Mouse (Mus musculus): ENCODE measurements around the gene Kcnc3. TPM values are rescaled to one million over a fixed set of nuclear protein-coding genes. Genes with fewer than 3 reads are reported as not detected.
A peak's percentile ranks its signal among the peaks of the same experiment; 100 is the strongest.

Gene Kcnc3
- total RNA-seq, 2 experiments from 2014 or later = 3.0 to 3.6 TPM

GRCm38 (mm10) chr7:44572956-44573484 is 17.4 kb upstream of the Kcnc3 start:
- no peak for TF ChIP-seq CTCF (IDR thresholded peaks at IDR 0.05)
- no peak for DNase-seq
- intact Hi-C loops (cut with DNase I) = no loop called here
- no peak overlapping the region for H3K4me3 ChIP-seq
- H3K27ac ChIP-seq = no peak overlapping the region

GRCm38 (mm10) chr7:44576333-44576844 is 14.1 kb upstream of the Kcnc3 start:
- TF ChIP-seq CTCF (IDR thresholded peaks at IDR 0.05) = no peak; the same call in 1 of the 2 replicates

GRCm38 (mm10) chr7:44581637-44582036 is 8.8 kb upstream of the Kcnc3 start:
- H3K4me3 ChIP-seq = no peak overlapping the region
- DNase-seq = no peak
- no peak for TF ChIP-seq CTCF (IDR thresholded peaks at IDR 0.05)
- H3K27ac ChIP-seq = no peak overlapping the region
- intact Hi-C loops (cut with DNase I) = no loop called here

More at GRCm38 (mm10) chr7:44576333-44576844, 14.1 kb upstream of the Kcnc3 start:
- H3K4me3 ChIP-seq = no peak overlapping the region
- no peak overlapping the region for H3K27ac ChIP-seq
- no peak for DNase-seq
- intact Hi-C loops (cut with DNase I) = no loop called here

- intact Hi-C loops (cut with DNase I) = no loop called here
- no peak overlapping the region for H3K4me3 ChIP-seq
- no peak overlapping the region for H3K27ac ChIP-seq
- no peak for DNase-seq
- no peak for TF ChIP-seq CTCF (IDR thresholded peaks at IDR 0.05)
Measured at GRCm38 (mm10) chr7:44582709-44583108, 7.8 kb upstream of the Kcnc3 start.

GRCm38 (mm10) chr7:44583146-44583545 is 7.3 kb upstream of the Kcnc3 start:
- Histone ChIP-seq H3K27ac (no peak overlapping the region), H3K4me3 (no peak overlapping the region)
- no peak for TF ChIP-seq CTCF (IDR thresholded peaks at IDR 0.05)
- intact Hi-C loops (cut with DNase I) = no loop called here
- no peak for DNase-seq

GRCm38 (mm10) chr7:44584265-44584804 is 6.1 kb upstream of the Kcnc3 start:
- no peak for DNase-seq
- intact Hi-C loops (cut with DNase I) = no loop called here
- no peak overlapping the region for H3K4me3 ChIP-seq
- no peak for TF ChIP-seq CTCF (IDR thresholded peaks at IDR 0.05)
- H3K27ac ChIP-seq = no peak overlapping the region

- DNase-seq = no peak
- no peak for TF ChIP-seq CTCF (IDR thresholded peaks at IDR 0.05)
- intact Hi-C loops (cut with DNase I) = no loop called here
- H3K4me3 ChIP-seq = no peak overlapping the region
- H3K27ac ChIP-seq = no peak overlapping the region
Measured at GRCm38 (mm10) chr7:44584921-44585320, 5.5 kb upstream of the Kcnc3 start.

GRCm38 (mm10) chr7:44585606-44586005 is 4.9 kb upstream of the Kcnc3 start:
- Histone ChIP-seq H3K4me3 (no peak overlapping the region), H3K27ac (no peak overlapping the region)
- intact Hi-C loops (cut with DNase I) = no loop called here
- TF ChIP-seq CTCF (IDR thresholded peaks at IDR 0.05) = no peak
- no peak for DNase-seq

GRCm38 (mm10) chr7:44586518-44586917 is 3.9 kb upstream of the Kcnc3 start:
- intact Hi-C loops (cut with DNase I) = no loop called here
- no peak for DNase-seq
- no peak for TF ChIP-seq CTCF (IDR thresholded peaks at IDR 0.05)
- H3K4me3 ChIP-seq = peak overlapping the region; percentile 59
- no peak overlapping the region for H3K27ac ChIP-seq

- peak; percentile 61 for DNase-seq
- H3K4me3 ChIP-seq = peak overlapping the region; percentile 59
- intact Hi-C loops (cut with DNase I) = no loop called here
- no peak for TF ChIP-seq CTCF (IDR thresholded peaks at IDR 0.05)
- H3K27ac ChIP-seq = no peak overlapping the region
Measured at GRCm38 (mm10) chr7:44586930-44587329, 3.5 kb upstream of the Kcnc3 start.

GRCm38 (mm10) chr7:44587676-44588075 is 2.8 kb upstream of the Kcnc3 start:
- Histone ChIP-seq H3K4me3 (no peak overlapping the region), H3K27ac (no peak overlapping the region)
- no peak for DNase-seq
- TF ChIP-seq CTCF (IDR thresholded peaks at IDR 0.05) = no peak
- intact Hi-C loops (cut with DNase I) = no loop called here

- intact Hi-C loops (cut with DNase I) = no loop called here
- TF ChIP-seq CTCF (IDR thresholded peaks at IDR 0.05) = no peak
- DNase-seq = no peak
- H3K4me3 ChIP-seq = peak overlapping the region; percentile 73
- H3K27ac ChIP-seq = no peak overlapping the region
Measured at GRCm38 (mm10) chr7:44588338-44588737, 2.1 kb upstream of the Kcnc3 start.

GRCm38 (mm10) chr7:44589149-44589548 is 1.3 kb upstream of the Kcnc3 start:
- TF ChIP-seq CTCF (IDR thresholded peaks at IDR 0.05) = no peak; the same call in 1 of the 2 replicates
- intact Hi-C loops (cut with DNase I) = no loop called here
- peak overlapping the region; percentile 75 for H3K27ac ChIP-seq
- DNase-seq = peak; percentile 89
- peak overlapping the region; percentile 73 for H3K4me3 ChIP-seq

- intact Hi-C loops (cut with DNase I) = loop anchor here (5.0 kb wide), 1 partner anchor 62 kb away; no protein-coding TSS in a partner anchor
Measured at GRCm38 (mm10) chr7:44589946-44590345, 518 bp upstream of the Kcnc3 start.

More at GRCm38 (mm10) chr7:44589946-44590345, 518 bp upstream of the Kcnc3 start:
- DNase-seq = no peak
- peak overlapping the region; percentile 75 for H3K27ac ChIP-seq
- H3K4me3 ChIP-seq = peak overlapping the region; percentile 74
- TF ChIP-seq CTCF (IDR thresholded peaks at IDR 0.05) = no peak

Measured in gastrocnemius, adult 2 months (tissue).